Mouse (Mus musculus) stomach, postnatal 0 days (tissue): ENCODE results near the gene Tkt. TPM values are rescaled to one million over a fixed set of nuclear protein-coding genes. Genes with fewer than 3 reads are reported as not detected.
A peak's percentile ranks its signal among the peaks of the same experiment; 100 is the strongest.

Experiments used
- ATAC-seq: fragments of 200-750 bp; cut with Nextera tagmentation; 2 replicates; pipeline ENCODE4 v1.8.0; 2017; ENCODE audit not compliant: low FRiP score, low TSS enrichment
- DNase-seq: peaks from one replicate; pipeline ENCODE4 v3.0.0-alpha.2; 2016; ENCODE audit warnings: low spot score
- H3K27ac ChIP-seq: fragments of 300-500 bp; sonication (generic); replicated peaks from 2 replicates; pipeline ENCODE4 v1.5.1; 2014; ENCODE audit warnings: mild to moderate bottlenecking, control low read depth
- H3K27me3 ChIP-seq: fragments of 300-500 bp; sonication (generic); 2 replicates; pipeline ENCODE4 v1.6.1; 2014; ENCODE audit warnings: low read length; ENCODE audit not compliant: control insufficient read depth, insufficient read depth
- H3K36me3 ChIP-seq: fragments of 300-500 bp; sonication (generic); 2 replicates; pipeline ENCODE4 v1.6.1; 2014; ENCODE audit warnings: low read length, mixed read lengths; ENCODE audit not compliant: control insufficient read depth, insufficient read depth
- H3K4me1 ChIP-seq: fragments of 300-500 bp; sonication (generic); replicated peaks from 2 replicates; pipeline ENCODE4 v1.6.1; 2014; ENCODE audit warnings: antibody characterized with exemption; ENCODE audit not compliant: control insufficient read depth, insufficient read depth
- H3K4me2 ChIP-seq: fragments of 300-500 bp; sonication (generic); replicated peaks from 2 replicates; pipeline ENCODE4 v1.6.1; 2014; ENCODE audit warnings: low read depth, mild to moderate bottlenecking, control low read depth, moderate library complexity
- H3K4me3 ChIP-seq: fragments of 300-500 bp; sonication (generic); 2 replicates; pipeline ENCODE4 v1.5.1; 2014; ENCODE audit warnings: low read depth, low read length, control low read depth
- H3K9ac ChIP-seq: fragments of 300-500 bp; sonication (generic); 2 replicates; pipeline ENCODE4 v1.6.1; 2014; ENCODE audit warnings: mild to moderate bottlenecking, low read length, control low read depth, mixed read lengths
- H3K9me3 ChIP-seq: fragments of 300-500 bp; sonication (generic); 2 replicates; pipeline ENCODE4 v1.6.1; 2016; ENCODE audit warnings: low read length; ENCODE audit not compliant: control insufficient read depth
- CTCF ChIP-seq: IDR thresholded peaks from 2 replicates; pipeline ENCODE4 v1.5.1; 2016; ENCODE audit warnings: antibody characterized with exemption, low read depth, mild to moderate bottlenecking, moderate library complexity
- EP300 ChIP-seq: optimal IDR thresholded peaks from 2 replicates; pipeline ENCODE3; 2016; ENCODE audit warnings: antibody characterized with exemption
- WGBS: fragments of 180-500 bp; shearing (Covaris S2); extraction: QIAGEN DNeasy Blood & Tissue Kit; methylation state at CpG from one replicate; pipeline ENCODE4 v1.1.7; 2014; 5-methylcytosine and 5-hydroxymethylcytosine counted together
- polyA plus RNA-seq: library from polyadenylated mRNA; unstranded; fragments of >200 nt; fragmentation: Nextera tagmentation; extraction: Ambion mirVana; gene quantifications from 2 replicates; pipeline ENCODE4 v1.2.1, GENCODE M21; 2015

Gene Tkt
- polyA plus RNA-seq, 1 experiment from 2014 or later, result 200 TPM

GRCm38 (mm10) chr14:30584497-30585251 lies 36.5 kb downstream of the Tkt start:
- H3K27ac ChIP-seq, result no peak overlapping the region
- H3K9ac ChIP-seq, result 0 out of 2 replicates have a peak overlapping the region, but pooled peaks have one; percentile 24

GRCm38 (mm10) chr14:30585323-30585722 lies 37.2 kb downstream of the Tkt start:
- TF ChIP-seq CTCF, result peak; percentile 56
- TF ChIP-seq EP300, result no peak
- ATAC-seq, result no peak
- H3K27me3 ChIP-seq, result no peaks in the 10 kb centered on the region

More at GRCm38 (mm10) chr14:30584497-30585251, 36.5 kb downstream of the Tkt start:
- Histone ChIP-seq H3K4me2 (no peak overlapping the region), H3K9me3 (no peaks in the 10 kb centered on the region), H3K27me3 (no peaks in the 10 kb centered on the region), H3K36me3 (no peaks in the 10 kb centered on the region), H3K4me3 (no peak overlapping the region), H3K4me1 (0 out of 2 replicates have a peak, but pooled peaks cover 3% of the 10 kb centered on the region)
- 0 out of 2 replicates have a peak, but pooled peaks have one; percentile 41 for ATAC-seq
- no peak for DNase-seq
- TF ChIP-seq CTCF (no peak), EP300 (no peak)
- 25% methylated on average over 19 of the region's 19 CpGs for WGBS

GRCm38 (mm10) chr14:30586780-30587461 lies 38.8 kb downstream of the Tkt start:
- H3K9me3 ChIP-seq, result no peaks in the 10 kb centered on the region
- no peak for TF ChIP-seq EP300
- TF ChIP-seq CTCF, result 0 out of 2 replicates have a peak, but pooled peaks have one; percentile 5
- H3K27ac ChIP-seq, result no peak overlapping the region
- H3K4me1 ChIP-seq, result peaks cover 3% of the 10 kb centered on the region; the same call in 1 of the 2 replicates
- 0 out of 2 replicates have a peak, but pooled peaks have one; percentile 6 for ATAC-seq
- no peaks in the 10 kb centered on the region for H3K36me3 ChIP-seq
- H3K4me2 ChIP-seq, result no peak overlapping the region
- no peak overlapping the region for H3K4me3 ChIP-seq
- H3K27me3 ChIP-seq, result no peaks in the 10 kb centered on the region
- 28% methylated on average over 7 of the region's 7 CpGs for WGBS
- DNase-seq, result no peak
- H3K9ac ChIP-seq, result no peak overlapping the region

More at GRCm38 (mm10) chr14:30585323-30585722, 37.2 kb downstream of the Tkt start:
- Histone ChIP-seq H3K27ac (no peak overlapping the region), H3K4me1 (0 out of 2 replicates have a peak, but pooled peaks cover 3% of the 10 kb centered on the region), H3K36me3 (no peaks in the 10 kb centered on the region), H3K4me3 (no peak overlapping the region), H3K4me2 (no peak overlapping the region), H3K9ac (no peak overlapping the region), H3K9me3 (no peaks in the 10 kb centered on the region)
- WGBS, result 62% methylated on average over 5 of the region's 5 CpGs
- DNase-seq, result no peak

GRCm38 (mm10) chr14:30590041-30590645 lies 42.0 kb downstream of the Tkt start:
- Histone ChIP-seq H3K27me3 (no peaks in the 10 kb centered on the region), H3K4me3 (no peak overlapping the region), H3K9ac (no peak overlapping the region), H3K9me3 (no peaks in the 10 kb centered on the region), H3K4me2 (no peak overlapping the region), H3K4me1 (peaks cover 17% of the 10 kb centered on the region), H3K36me3 (no peaks in the 10 kb centered on the region), H3K27ac (no peak overlapping the region)
- TF ChIP-seq EP300, result no peak
- TF ChIP-seq CTCF, result no peak
- ATAC-seq (no peak), DNase-seq (no peak)
- WGBS, result 73% methylated on average over 11 of the region's 11 CpGs

- WGBS, result 74% methylated on average over 7 of the region's 7 CpGs
- H3K27ac ChIP-seq, result no peak overlapping the region
- no peaks in the 10 kb centered on the region for H3K36me3 ChIP-seq
- peaks cover 17% of the 10 kb centered on the region for H3K4me1 ChIP-seq
- no peak for TF ChIP-seq EP300
- no peak for TF ChIP-seq CTCF
- H3K9ac ChIP-seq, result no peak overlapping the region
- no peak overlapping the region for H3K4me2 ChIP-seq
- DNase-seq (no peak), ATAC-seq (no peak)
- no peak overlapping the region for H3K4me3 ChIP-seq
- no peaks in the 10 kb centered on the region for H3K9me3 ChIP-seq
- H3K27me3 ChIP-seq, result no peaks in the 10 kb centered on the region
Observed at GRCm38 (mm10) chr14:30590918-30591317, 42.8 kb downstream of the Tkt start.
